Mouse (Mus musculus) hindbrain, embryonic 10.5 days (tissue): ENCODE measurements around the gene Lrp1. TPM values are rescaled to one million over a fixed set of nuclear protein-coding genes. Genes with fewer than 3 reads are reported as not detected.

ENCODE experiments used
- DNase-seq: peaks from one replicate; pipeline ENCODE4 v3.0.0-alpha.2; 2017; ENCODE audit warnings: low spot score
- H3K27ac ChIP-seq: fragments of 300-500 bp; sonication (generic); 2 replicates; pipeline ENCODE4 v1.5.1; 2016; ENCODE audit warnings: mild to moderate bottlenecking, moderate library complexity
- H3K27me3 ChIP-seq: fragments of 300-500 bp; sonication (generic); 2 replicates; pipeline ENCODE4 v1.6.1; 2016; ENCODE audit warnings: mild to moderate bottlenecking; ENCODE audit not compliant: poor library complexity, insufficient read depth, severe bottlenecking
- H3K36me3 ChIP-seq: fragments of 300-500 bp; sonication (generic); 2 replicates; pipeline ENCODE4 v1.6.1; 2016; ENCODE audit warnings: mild to moderate bottlenecking, moderate library complexity
- H3K4me1 ChIP-seq: fragments of 300-500 bp; sonication (generic); replicated peaks from 2 replicates; pipeline ENCODE4 v1.6.1; 2016; ENCODE audit warnings: mild to moderate bottlenecking
- H3K4me3 ChIP-seq: fragments of 300-500 bp; sonication (generic); 2 replicates; pipeline ENCODE4 v1.5.1; 2016; ENCODE audit warnings: mild to moderate bottlenecking, moderate library complexity
- H3K9me3 ChIP-seq: fragments of 300-500 bp; sonication (generic); 2 replicates; pipeline ENCODE4 v1.6.1; 2016; ENCODE audit warnings: mild to moderate bottlenecking, moderate library complexity
- WGBS: fragments of 180-500 bp; shearing (Covaris S2); methylation state at CpG from one replicate; pipeline ENCODE4 v1.1.7; 2016; 5-methylcytosine and 5-hydroxymethylcytosine counted together
- polyA plus RNA-seq: library from polyadenylated mRNA; unstranded; fragments of >200 nt; fragmentation: Nextera tagmentation; extraction: Ambion mirVana; gene quantifications from 2 replicates; pipeline ENCODE4 v1.2.1, GENCODE M21; 2016

The Lrp1 gene
- polyA plus RNA-seq: 55.7 and 71.7 TPM in 2 replicates

GRCm38 (mm10) chr10:127620406-127621190 is at the start of gene Lrp1:
TSS of gene Lrp1 (minus strand) at chr10:127621148.
- no peaks in the 10 kb centered on the region for H3K9me3 ChIP-seq
- under 1% methylated on average over 30 of the region's 32 CpGs for WGBS
- peak within 1 kb of the TSS; percentile 82 for H3K4me3 ChIP-seq
- H3K4me1 ChIP-seq: peaks cover 70% of the 10 kb centered on the region
- peak within 1 kb of the TSS; percentile 95 for H3K27ac ChIP-seq
- H3K36me3 ChIP-seq: peaks cover 7% of the 10 kb centered on the region; the same call in 1 of the 2 replicates
- peak; percentile 79 for DNase-seq
- no peaks in the 10 kb centered on the region for H3K27me3 ChIP-seq

GRCm38 (mm10) chr10:127670185-127670584 is 49.2 kb upstream of the Lrp1 start:
- Histone ChIP-seq H3K36me3 (no peaks in the 10 kb centered on the region), H3K4me1 (peaks cover 43% of the 10 kb centered on the region), H3K27ac (no peak overlapping the region), H3K27me3 (peaks cover 47% of the 10 kb centered on the region), H3K9me3 (no peaks in the 10 kb centered on the region), H3K4me3 (no peak overlapping the region)
- 88% methylated on average over 2 of the region's 2 CpGs for WGBS
- DNase-seq: no peak

DNA sequence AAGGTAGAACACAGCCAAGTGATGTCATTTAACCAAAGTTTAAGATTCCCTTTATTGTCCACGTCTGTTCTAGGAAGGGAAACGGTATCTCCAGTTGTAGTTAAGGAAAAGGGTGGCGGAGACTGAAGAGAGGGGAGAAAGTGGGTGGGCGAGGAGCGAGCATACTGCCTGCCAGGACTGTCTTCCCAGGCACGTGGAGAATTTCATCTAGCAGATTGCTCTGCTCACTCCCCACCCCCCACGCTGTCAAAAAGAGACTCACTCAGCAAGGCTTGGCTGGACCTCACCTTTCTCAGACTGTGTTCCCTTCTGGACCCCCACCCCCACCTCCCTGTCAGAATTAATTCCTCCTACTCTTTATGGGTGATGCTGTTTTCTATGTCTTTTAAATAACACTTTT is 48.2 kb upstream of the Lrp1 start:
- Histone ChIP-seq H3K4me3 (no peak overlapping the region), H3K4me1 (peaks cover 53% of the 10 kb centered on the region)

DNA sequence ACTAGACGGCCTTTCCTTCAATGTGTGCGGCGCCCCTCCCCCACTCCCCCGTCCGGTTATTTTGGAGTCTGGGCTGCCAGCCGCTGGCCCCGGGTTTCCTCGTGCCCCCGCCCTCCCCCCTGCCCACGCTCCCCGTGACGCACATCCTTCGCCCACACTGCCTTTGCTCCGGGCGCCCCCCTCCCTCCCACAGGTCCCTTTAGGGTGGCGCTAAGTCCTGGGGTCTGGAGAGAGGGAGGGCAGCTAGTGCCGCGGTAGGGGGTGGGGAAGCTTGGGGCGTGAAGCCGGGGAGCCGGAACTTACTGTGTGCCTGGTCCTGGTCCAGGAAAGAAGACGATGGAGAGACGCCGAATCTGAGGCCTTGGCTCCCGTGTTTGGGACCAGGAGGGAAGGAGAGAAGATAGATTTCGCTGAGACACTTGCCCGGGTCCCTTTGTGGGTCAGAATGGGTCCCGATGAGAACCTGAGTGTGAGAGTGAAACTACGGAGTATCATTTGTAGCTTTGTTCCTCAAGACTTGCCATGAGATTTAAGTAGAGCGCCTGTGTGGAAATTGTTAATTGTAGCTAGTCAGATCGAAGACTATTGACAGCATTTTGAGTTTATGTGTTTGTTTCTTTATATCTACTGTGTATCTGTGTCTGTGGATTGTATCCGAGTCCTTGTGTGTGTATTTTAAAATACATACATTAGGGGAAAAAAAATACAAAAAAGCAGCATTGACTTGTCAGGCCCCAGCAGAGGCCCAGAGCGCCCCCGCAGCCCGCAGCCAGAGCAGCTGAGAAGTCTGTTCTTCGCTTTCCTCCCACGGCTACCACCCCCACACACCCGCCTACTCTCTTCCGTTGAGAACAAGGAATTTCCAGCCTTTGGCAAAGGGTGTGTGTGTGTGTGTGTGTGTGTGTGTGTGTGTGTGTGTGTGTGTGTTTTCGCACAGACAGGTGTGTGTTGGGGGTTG is 47.4 kb upstream of the Lrp1 start, which contains the start of gene Nab2:
Gene Nab2 (minus strand): TSS at position 476 of the 958 bp plus-strand sequence.
- H3K4me1 ChIP-seq: peaks cover 61% of the 10 kb centered on the region

More for the DNA sequence above, 48.2 kb upstream of the Lrp1 start:
- WGBS: 18% methylated on average over 7 of the region's 7 CpGs
- H3K27me3 ChIP-seq: peaks cover 57% of the 10 kb centered on the region
- DNase-seq: peak; percentile 12
- H3K36me3 ChIP-seq: 0 out of 2 replicates have a peak, but pooled peaks cover 4% of the 10 kb centered on the region
- H3K27ac ChIP-seq: peak overlapping the region; percentile 90
- H3K9me3 ChIP-seq: no peaks in the 10 kb centered on the region

GRCm38 (mm10) chr10:127667269-127668092 is 46.5 kb upstream of the Lrp1 start:
- peaks cover 70% of the 10 kb centered on the region for H3K4me1 ChIP-seq
- peak overlapping the region; percentile 90 for H3K27ac ChIP-seq
- WGBS: 1% methylated on average over 35 of the region's 35 CpGs
- peak overlapping the region; percentile 69 for H3K4me3 ChIP-seq
- peak; percentile 85 for DNase-seq
- H3K36me3 ChIP-seq: peaks cover 19% of the 10 kb centered on the region; the same call in 1 of the 2 replicates
- H3K27me3 ChIP-seq: peaks cover 74% of the 10 kb centered on the region
- no peaks in the 10 kb centered on the region for H3K9me3 ChIP-seq

More for the DNA sequence above, 47.4 kb upstream of the Lrp1 start, which contains the start of gene Nab2:
- peak; percentile 54 for DNase-seq
- Histone ChIP-seq H3K27me3 (peaks cover 65% of the 10 kb centered on the region), H3K4me3 (peak within 1 kb of the TSS; percentile 69), H3K9me3 (no peaks in the 10 kb centered on the region), H3K36me3 (peaks cover 12% of the 10 kb centered on the region; the same call in 1 of the 2 replicates), H3K27ac (peak within 1 kb of the TSS; percentile 90)
- 3% methylated on average over 40 of the region's 40 CpGs for WGBS

DNA sequence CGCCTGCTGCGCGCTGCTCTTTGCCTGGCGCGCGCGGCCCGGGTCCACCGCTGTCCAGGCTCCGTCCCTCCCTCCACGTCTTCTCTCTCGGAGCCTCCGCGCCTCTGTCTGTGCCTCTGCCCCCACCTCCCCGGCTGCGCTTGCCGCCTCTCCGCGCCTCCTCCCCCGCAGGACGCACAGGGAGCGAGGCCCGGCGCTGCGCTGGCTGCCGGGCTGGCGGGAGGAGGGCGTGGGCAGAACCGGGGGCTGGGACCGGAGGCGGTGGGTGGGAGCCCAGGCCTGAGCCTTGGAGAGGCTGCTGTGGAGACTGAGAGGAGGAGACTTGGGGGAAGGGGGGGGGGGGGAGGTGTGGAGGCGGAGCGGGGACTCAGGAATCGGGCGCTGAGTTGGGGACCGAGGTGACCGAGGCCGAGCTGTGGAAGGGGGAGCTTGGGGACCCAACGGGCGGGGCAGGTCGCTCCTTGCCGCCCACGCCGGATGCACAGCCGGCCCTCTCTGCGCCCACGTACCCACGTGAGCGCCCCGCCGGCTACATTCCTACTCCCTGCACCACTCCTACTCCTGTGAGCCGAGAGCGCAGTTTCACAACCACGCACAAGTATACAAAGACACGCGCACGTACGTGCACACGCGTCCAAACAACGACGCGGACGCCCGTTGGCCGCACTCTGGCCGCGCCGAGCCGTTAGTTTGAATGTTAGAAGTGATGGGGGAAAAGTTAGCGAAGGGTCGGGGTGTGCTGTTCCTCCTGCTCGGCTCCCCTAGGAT is 45.7 kb upstream of the Lrp1 start, which contains the start of gene Nemp1:
Gene Nemp1 (plus strand): TSS at position 401 of the 768 bp plus-strand sequence.
- WGBS: under 1% methylated on average over 69 of the region's 73 CpGs
- Histone ChIP-seq H3K9me3 (no peaks in the 10 kb centered on the region), H3K27me3 (peaks cover 82% of the 10 kb centered on the region), H3K36me3 (peaks cover 20% of the 10 kb centered on the region; the same call in 1 of the 2 replicates), H3K4me3 (peak within 1 kb of the TSS; percentile 69), H3K27ac (peak within 1 kb of the TSS; percentile 90), H3K4me1 (peaks cover 78% of the 10 kb centered on the region)
- peak; percentile 77 for DNase-seq

GRCm38 (mm10) chr10:127665366-127666181 is 44.6 kb upstream of the Lrp1 start:
- Histone ChIP-seq H3K27me3 (peaks cover 93% of the 10 kb centered on the region), H3K4me1 (peaks cover 89% of the 10 kb centered on the region), H3K4me3 (peak overlapping the region; percentile 69), H3K9me3 (no peaks in the 10 kb centered on the region), H3K27ac (peak overlapping the region; percentile 90), H3K36me3 (peaks cover 20% of the 10 kb centered on the region; the same call in 1 of the 2 replicates)
- DNase-seq: peak; percentile 55
- 2% methylated on average over 14 of the region's 14 CpGs for WGBS

DNA sequence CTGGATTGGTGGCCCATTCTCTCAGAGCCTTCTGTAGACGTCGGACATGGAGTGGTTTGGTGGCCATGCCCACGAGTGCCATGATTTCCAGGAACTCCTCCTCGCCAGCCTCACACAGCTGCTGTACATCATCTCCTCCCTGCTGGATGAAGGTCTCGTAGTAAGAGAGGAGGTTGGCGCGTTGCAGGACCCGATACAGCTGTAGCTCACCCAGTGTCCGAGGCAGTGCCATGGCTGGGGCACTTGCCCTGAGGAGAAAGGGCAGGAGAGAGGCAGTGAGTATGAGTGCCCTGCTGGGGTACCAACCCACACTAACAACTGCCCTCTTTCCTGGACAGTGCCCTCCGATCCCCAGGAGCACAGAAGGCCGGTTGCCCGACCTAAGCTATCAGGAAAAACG is 43.9 kb upstream of the Lrp1 start:
- Histone ChIP-seq H3K4me3 (peak overlapping the region; percentile 69), H3K27ac (no peak overlapping the region), H3K36me3 (peaks cover 20% of the 10 kb centered on the region; the same call in 1 of the 2 replicates), H3K4me1 (peaks cover 89% of the 10 kb centered on the region), H3K27me3 (peaks cover 100% of the 10 kb centered on the region), H3K9me3 (no peaks in the 10 kb centered on the region)
- 6% methylated on average over 13 of the region's 13 CpGs for WGBS
- DNase-seq: peak; percentile 18

DNA sequence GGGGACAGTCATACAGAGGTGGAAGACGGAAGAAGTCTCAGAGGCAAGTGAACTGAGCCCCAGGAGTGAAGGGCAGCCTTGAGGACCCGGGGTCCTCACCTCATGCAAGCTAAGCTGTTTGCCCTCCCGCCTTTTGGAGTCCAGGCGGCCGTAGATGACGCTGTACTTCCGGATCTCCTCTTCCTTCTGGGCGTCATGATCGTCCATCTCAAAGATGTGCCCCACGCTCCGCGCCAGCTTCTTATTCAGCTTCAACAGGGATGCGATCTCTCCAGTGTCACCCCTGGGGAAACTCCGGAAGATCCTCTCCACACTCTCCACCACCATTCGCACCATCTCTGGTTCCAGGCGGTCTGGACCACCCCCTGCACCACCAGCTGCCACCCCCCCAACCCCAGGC is 43.2 kb upstream of the Lrp1 start:
- Histone ChIP-seq H3K27ac (no peak overlapping the region), H3K4me1 (peaks cover 91% of the 10 kb centered on the region), H3K36me3 (peaks cover 20% of the 10 kb centered on the region; the same call in 1 of the 2 replicates), H3K9me3 (no peaks in the 10 kb centered on the region), H3K4me3 (peak overlapping the region; percentile 69), H3K27me3 (peaks cover 100% of the 10 kb centered on the region)
- peak; percentile 10 for DNase-seq
- WGBS: 15% methylated on average over 16 of the region's 16 CpGs

- no peak overlapping the region for H3K27ac ChIP-seq
- peaks cover 20% of the 10 kb centered on the region; the same call in 1 of the 2 replicates for H3K36me3 ChIP-seq
- 18% methylated on average over 5 of the region's 5 CpGs for WGBS
- 0 out of 2 replicates have a peak overlapping the region, but pooled peaks have one; percentile 69 for H3K4me3 ChIP-seq
- DNase-seq: no peak
- peaks cover 85% of the 10 kb centered on the region for H3K4me1 ChIP-seq
- H3K9me3 ChIP-seq: no peaks in the 10 kb centered on the region
- H3K27me3 ChIP-seq: peaks cover 94% of the 10 kb centered on the region
Observed at GRCm38 (mm10) chr10:127663590-127663989, 42.6 kb upstream of the Lrp1 start.
